ENCODE assay signal across 10 mouse cellular contexts in the genomic region with DNA sequence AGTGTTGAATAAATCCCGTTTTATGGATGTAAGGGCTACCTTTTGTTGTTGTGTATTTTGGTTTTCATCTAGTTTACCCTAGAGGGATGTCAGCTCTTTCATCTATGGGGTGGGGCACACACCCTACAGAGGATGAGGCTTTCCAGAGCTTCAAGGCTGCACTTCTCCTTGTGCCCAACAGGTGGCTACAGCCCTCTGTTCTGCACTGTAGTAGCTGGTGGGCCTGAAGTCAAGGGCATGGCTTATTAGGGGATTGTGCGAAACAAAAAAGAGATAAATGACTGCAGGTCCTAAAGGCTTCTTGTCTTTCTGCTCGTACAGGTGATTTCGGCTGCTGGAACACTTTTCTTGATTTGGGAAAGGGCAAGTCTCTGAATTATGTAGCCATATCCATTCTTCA. TPM values are rescaled to one million over a fixed set of nuclear protein-coding genes. Genes with fewer than 3 reads are reported as not detected.
A peak's percentile ranks its signal among the peaks of the same experiment; 100 is the strongest.
DNase-seq lines count a peak whose midpoint lies in the region; ATAC-seq and TF ChIP-seq lines count a peak whose summit lies in the region.
"Had no signal": no experiment of that assay in that cellular context is flagged by ENCODE, and none has a peak within 500 bp of the region (broad histone marks: within the 10 kb centered on the region; RNA-seq: fewer than 3 reads in every experiment).

No protein-coding gene starts in this region.

- H3K27me3 ChIP-seq in hindbrain, embryonic 11.5 days (ENCODE audit: control insufficient read depth, insufficient read depth, low read length) = no peaks in the 10 kb centered on the region
- H3K27me3 ChIP-seq in hindbrain, embryonic 13.5 days = no peaks in the 10 kb centered on the region
- H3K27me3 ChIP-seq in ES-Bruce4 (ENCODE audit: control insufficient read depth, insufficient read depth, low read length, poor library complexity, severe bottlenecking) = no peaks in the 10 kb centered on the region

- H3K9ac ChIP-seq in hindbrain, embryonic 11.5 days (ENCODE audit: low read depth, low read length) = no peak overlapping the region
- no peak overlapping the region for H3K9ac ChIP-seq in hindbrain, embryonic 13.5 days
- H3K9ac ChIP-seq in ES-Bruce4 (ENCODE audit: low read depth, poor library complexity, severe bottlenecking) = no peak overlapping the region

- no peak for TF ChIP-seq POLR2A in ES-Bruce4 (IDR thresholded peaks at IDR 0.05; ENCODE audit: insufficient read depth, low read length)

- no peak for ATAC-seq in hindbrain, embryonic 11.5 days (ENCODE audit: low FRiP score)
- ATAC-seq in hindbrain, embryonic 13.5 days (ENCODE audit: low FRiP score) = no peak
- ATAC-seq in granulocyte monocyte progenitor cell, adult 5-6 weeks (replicated peaks; ENCODE audit: poor library complexity, severe bottlenecking) = peak; percentile 62

- peak; percentile 22 for DNase-seq in hindbrain, embryonic 11.5 days (ENCODE audit: low spot score)
- DNase-seq in 3T3-L1 (ENCODE audit: low read depth, low spot score) = peak; percentile 43
- no peak for DNase-seq in right cerebral cortex, postnatal 14 days
- DNase-seq in cerebellum, postnatal 25 days = no peak
- DNase-seq in kidney, adult 8-10 months = no peak
- DNase-seq: cerebellum, adult 9-10 months had no signal

- H3K36me3 ChIP-seq in hindbrain, embryonic 11.5 days (ENCODE audit: control insufficient read depth, insufficient read depth, low read length) = no peaks in the 10 kb centered on the region
- no peaks in the 10 kb centered on the region for H3K36me3 ChIP-seq in hindbrain, embryonic 13.5 days
- no peaks in the 10 kb centered on the region for H3K36me3 ChIP-seq in ES-Bruce4 (ENCODE audit: control insufficient read depth, insufficient read depth, low read length, poor library complexity, severe bottlenecking)
- H3K36me3 ChIP-seq: hindbrain, embryonic 10.5 days had no signal

- H3K27ac ChIP-seq in hindbrain, embryonic 11.5 days (ENCODE audit: low read depth, low read length) = no peak overlapping the region
- H3K27ac ChIP-seq in hindbrain, embryonic 13.5 days = no peak overlapping the region
- no peak overlapping the region for H3K27ac ChIP-seq in ES-Bruce4 (ENCODE audit: insufficient read depth, low read length)
- H3K27ac ChIP-seq: hindbrain, embryonic 10.5 days had no signal

- H3K4me3 ChIP-seq in hindbrain, embryonic 11.5 days (ENCODE audit: low read depth, low read length) = no peak overlapping the region
- no peak overlapping the region for H3K4me3 ChIP-seq in hindbrain, embryonic 13.5 days
- no peak overlapping the region for H3K4me3 ChIP-seq in ES-Bruce4 (ENCODE audit: low read depth, low read length)
- H3K4me3 ChIP-seq: hindbrain, embryonic 10.5 days had no signal

- H3K4me1 ChIP-seq in hindbrain, embryonic 11.5 days (replicated peaks; ENCODE audit: control insufficient read depth, insufficient read depth, low read length) = no peaks in the 10 kb centered on the region
- no peaks in the 10 kb centered on the region for H3K4me1 ChIP-seq in hindbrain, embryonic 13.5 days (replicated peaks)
- no peaks in the 10 kb centered on the region for H3K4me1 ChIP-seq in ES-Bruce4 (ENCODE audit: control insufficient read depth, insufficient read depth, low read length)
- H3K4me1 ChIP-seq: hindbrain, embryonic 10.5 days had no signal

- 71% methylated on average over 4 of the region's 4 CpGs for WGBS in hindbrain, embryonic 11.5 days
- 77% methylated on average over 4 of the region's 4 CpGs for WGBS in hindbrain, embryonic 13.5 days

- H3K4me2 ChIP-seq in hindbrain, embryonic 11.5 days (replicated peaks; ENCODE audit: low read depth, low read length) = no peak overlapping the region
- no peak overlapping the region for H3K4me2 ChIP-seq in hindbrain, embryonic 13.5 days

- no peak for TF ChIP-seq EP300 in ES-Bruce4 (IDR thresholded peaks at IDR 0.05; ENCODE audit: insufficient read depth, low read depth, low read length)

- peak; percentile 58 for TF ChIP-seq CTCF in ES-Bruce4 (IDR thresholded peaks at IDR 0.05; ENCODE audit: low read depth, low read length)

- no peaks in the 10 kb centered on the region for H3K9me3 ChIP-seq in hindbrain, embryonic 11.5 days (ENCODE audit: control insufficient read depth, low read length)
- no peaks in the 10 kb centered on the region for H3K9me3 ChIP-seq in hindbrain, embryonic 13.5 days
- H3K9me3 ChIP-seq in ES-Bruce4 (replicated peaks; ENCODE audit: control insufficient read depth, insufficient read depth, low read length, poor library complexity, severe bottlenecking) = no peaks in the 10 kb centered on the region
- H3K9me3 ChIP-seq: hindbrain, embryonic 10.5 days had no signal

RNA-seq across cellular contexts. Expression of a gene that starts 27.9 kb away (rescaled TPM):
- 0.10 TPM in 1 of 2 replicates, not detected in the other for polyA plus RNA-seq in hindbrain, embryonic 11.5 days (2014; fragmentation: Nextera tagmentation; extraction: Ambion mirVana)
- polyA plus RNA-seq in hindbrain, embryonic 13.5 days (2015; fragmentation: Nextera tagmentation; extraction: Ambion mirVana) = 0.04 and 0.12 TPM in 2 replicates
- polyA plus RNA-seq in ES-Bruce4 (2011; ENCODE audit: insufficient read depth, insufficient read length, low read depth, missing spikeins) = not detected in 2 replicates
- not detected in 2 replicates for total RNA-seq in granulocyte monocyte progenitor cell, adult 5-6 weeks (2014; fragmentation: Nextera tagmentation)
- not detected in 2 replicates for total RNA-seq in granulocyte monocyte progenitor cell, adult 5-6 weeks (2017)

Comparison
In these comparisons a context has a peak if more than half of its experiments do, and no peak if none do; other contexts are left out.
1. DNase-seq: peak in hindbrain, embryonic 11.5 days (single experiment) and 3T3-L1 (single experiment); none in right cerebral cortex, postnatal 14 days (single experiment), cerebellum, postnatal 25 days (0 of 2) and kidney, adult 8-10 months (0 of 2).